Mouse (Mus musculus) forebrain, embryonic 12.5 days (tissue): ENCODE measurements around the gene Pitpnb. TPM values are rescaled to one million over a fixed set of nuclear protein-coding genes. Genes with fewer than 3 reads are reported as not detected.
A peak's percentile ranks its signal among the peaks of the same experiment; 100 is the strongest.

Experiments
- ATAC-seq: fragments of 200-750 bp; cut with Nextera tagmentation; 2 replicates; pipeline ENCODE4 v1.8.0; 2017; ENCODE audit warnings: moderate TSS enrichment; ENCODE audit not compliant: low FRiP score
- H3K27ac ChIP-seq: fragments of 300-500 bp; sonication (generic); 2 replicates; pipeline ENCODE4 v1.5.1; 2016; ENCODE audit warnings: mild to moderate bottlenecking
- H3K27me3 ChIP-seq: fragments of 300-500 bp; sonication (generic); 2 replicates; pipeline ENCODE4 v1.6.1; 2016; ENCODE audit warnings: mild to moderate bottlenecking
- H3K36me3 ChIP-seq: fragments of 300-500 bp; sonication (generic); replicated peaks from 2 replicates; pipeline ENCODE4 v1.6.1; 2016; ENCODE audit warnings: mild to moderate bottlenecking
- H3K4me1 ChIP-seq: fragments of 300-500 bp; sonication (generic); 2 replicates; pipeline ENCODE4 v1.6.1; 2016
- H3K4me2 ChIP-seq: fragments of 300-500 bp; sonication (generic); 2 replicates; pipeline ENCODE4 v1.6.1; 2016; ENCODE audit warnings: mild to moderate bottlenecking, moderate library complexity
- H3K4me3 ChIP-seq: fragments of 300-500 bp; sonication (generic); replicated peaks from 2 replicates; pipeline ENCODE4 v1.5.1; 2016; ENCODE audit warnings: mild to moderate bottlenecking
- H3K9ac ChIP-seq: fragments of 300-500 bp; sonication (generic); 2 replicates; pipeline ENCODE4 v1.6.1; 2016; ENCODE audit warnings: mild to moderate bottlenecking
- H3K9me3 ChIP-seq: fragments of 300-500 bp; sonication (generic); 2 replicates; pipeline ENCODE4 v1.6.1; 2016
- WGBS: fragments of 180-500 bp; shearing (Covaris S2); methylation state at CpG from one replicate; pipeline ENCODE4 v1.1.7; 2016; 5-methylcytosine and 5-hydroxymethylcytosine counted together
- polyA plus RNA-seq: library from polyadenylated mRNA; unstranded; fragments of >200 nt; fragmentation: Nextera tagmentation; extraction: Ambion mirVana; gene quantifications from 2 replicates; pipeline ENCODE4 v1.2.1, GENCODE M21; 2016

The Pitpnb gene
- polyA plus RNA-seq: 113 and 117 TPM in 2 replicates

GRCm38 (mm10) chr5:111330417-111331098, at the start of gene Pitpnb:
TSS of gene Pitpnb (plus strand) at chr5:111330763.
- peaks cover 14% of the 10 kb centered on the region for H3K4me1 ChIP-seq
- peak within 1 kb of the TSS; percentile 97 for H3K4me3 ChIP-seq
- no peaks in the 10 kb centered on the region for H3K27me3 ChIP-seq
- H3K27ac ChIP-seq: peak within 1 kb of the TSS; percentile 87
- H3K9me3 ChIP-seq: 0 out of 2 replicates have a peak, but pooled peaks cover under 1% of the 10 kb centered on the region
- peak within 1 kb of the TSS; percentile 85 for H3K4me2 ChIP-seq
- peak within 1 kb of the TSS; percentile 96 for H3K9ac ChIP-seq
- under 1% methylated on average over 77 of the region's 78 CpGs for WGBS
- peaks cover 18% of the 10 kb centered on the region for H3K36me3 ChIP-seq
- ATAC-seq: peak; percentile 99

GRCm38 (mm10) chr5:111284420-111285175, 46.0 kb upstream of the Pitpnb start:
- H3K4me2 ChIP-seq: no peak overlapping the region
- no peak overlapping the region for H3K27ac ChIP-seq
- no peak overlapping the region for H3K9ac ChIP-seq
- no peaks in the 10 kb centered on the region; the same call in 1 of the 2 replicates for H3K4me1 ChIP-seq
- peaks cover 79% of the 10 kb centered on the region for H3K36me3 ChIP-seq
- H3K9me3 ChIP-seq: no peaks in the 10 kb centered on the region
- no peaks in the 10 kb centered on the region for H3K27me3 ChIP-seq
- no peak overlapping the region for H3K4me3 ChIP-seq
- 88% methylated on average over 19 of the region's 19 CpGs for WGBS
- ATAC-seq: no peak

- no peak overlapping the region for H3K27ac ChIP-seq
- H3K9ac ChIP-seq: no peak overlapping the region
- no peaks in the 10 kb centered on the region for H3K9me3 ChIP-seq
- 65% methylated on average over 5 of the region's 5 CpGs for WGBS
- H3K4me1 ChIP-seq: no peaks in the 10 kb centered on the region; the same call in 1 of the 2 replicates
- H3K4me2 ChIP-seq: no peak overlapping the region
- H3K4me3 ChIP-seq: no peak overlapping the region
- peaks cover 52% of the 10 kb centered on the region for H3K36me3 ChIP-seq
- ATAC-seq: no peak
- H3K27me3 ChIP-seq: no peaks in the 10 kb centered on the region
Observed at GRCm38 (mm10) chr5:111287571-111287970, 43.0 kb upstream of the Pitpnb start.

GRCm38 (mm10) chr5:111288486-111288885, 42.1 kb upstream of the Pitpnb start:
- ATAC-seq: no peak
- Histone ChIP-seq H3K36me3 (peaks cover 43% of the 10 kb centered on the region), H3K27me3 (no peaks in the 10 kb centered on the region), H3K4me2 (no peak overlapping the region), H3K4me1 (no peaks in the 10 kb centered on the region; the same call in 1 of the 2 replicates), H3K27ac (no peak overlapping the region), H3K4me3 (no peak overlapping the region), H3K9me3 (no peaks in the 10 kb centered on the region), H3K9ac (no peak overlapping the region)
- WGBS: 92% methylated on average over 11 of the region's 11 CpGs

- H3K27ac ChIP-seq: no peak overlapping the region
- no peak overlapping the region for H3K4me2 ChIP-seq
- no peaks in the 10 kb centered on the region; the same call in 1 of the 2 replicates for H3K4me1 ChIP-seq
- no peaks in the 10 kb centered on the region for H3K27me3 ChIP-seq
- ATAC-seq: no peak
- H3K9me3 ChIP-seq: no peaks in the 10 kb centered on the region
- WGBS: 71% methylated on average over 11 of the region's 11 CpGs
- no peak overlapping the region for H3K9ac ChIP-seq
- H3K4me3 ChIP-seq: no peak overlapping the region
- peaks cover 27% of the 10 kb centered on the region for H3K36me3 ChIP-seq
Observed at GRCm38 (mm10) chr5:111290071-111290470, 40.5 kb upstream of the Pitpnb start.

- no peaks in the 10 kb centered on the region for H3K27me3 ChIP-seq
- no peaks in the 10 kb centered on the region for H3K9me3 ChIP-seq
- no peaks in the 10 kb centered on the region; the same call in 1 of the 2 replicates for H3K4me1 ChIP-seq
- H3K9ac ChIP-seq: no peak overlapping the region; the same call in 1 of the 2 replicates
- H3K4me2 ChIP-seq: no peak overlapping the region
- 72% methylated on average over 10 of the region's 10 CpGs for WGBS
- peaks cover 12% of the 10 kb centered on the region for H3K36me3 ChIP-seq
- no peak overlapping the region for H3K27ac ChIP-seq
- no peak for ATAC-seq
- H3K4me3 ChIP-seq: no peak overlapping the region
Observed at GRCm38 (mm10) chr5:111291639-111292038, 38.9 kb upstream of the Pitpnb start.

GRCm38 (mm10) chr5:111297801-111298200, 32.8 kb upstream of the Pitpnb start:
- no peak overlapping the region for H3K4me3 ChIP-seq
- 70% methylated on average over 5 of the region's 5 CpGs for WGBS

GRCm38 (mm10) chr5:111298706-111299105, 31.9 kb upstream of the Pitpnb start:
- no peak overlapping the region for H3K4me2 ChIP-seq
- H3K36me3 ChIP-seq: no peaks in the 10 kb centered on the region
- no peak overlapping the region for H3K4me3 ChIP-seq
- H3K9me3 ChIP-seq: no peaks in the 10 kb centered on the region
- WGBS: 57% methylated on average over 7 of the region's 7 CpGs
- no peak overlapping the region for H3K27ac ChIP-seq
- ATAC-seq: no peak
- H3K4me1 ChIP-seq: no peaks in the 10 kb centered on the region
- H3K9ac ChIP-seq: no peak overlapping the region
- H3K27me3 ChIP-seq: no peaks in the 10 kb centered on the region

More at GRCm38 (mm10) chr5:111297801-111298200, 32.8 kb upstream of the Pitpnb start:
- Histone ChIP-seq H3K27me3 (no peaks in the 10 kb centered on the region), H3K9me3 (no peaks in the 10 kb centered on the region), H3K36me3 (no peaks in the 10 kb centered on the region), H3K9ac (no peak overlapping the region), H3K4me1 (no peaks in the 10 kb centered on the region), H3K4me2 (no peak overlapping the region), H3K27ac (no peak overlapping the region)
- ATAC-seq: no peak

GRCm38 (mm10) chr5:111300776-111301175, 29.8 kb upstream of the Pitpnb start:
- H3K9me3 ChIP-seq: no peaks in the 10 kb centered on the region
- H3K27me3 ChIP-seq: no peaks in the 10 kb centered on the region
- WGBS: 74% methylated on average over 8 of the region's 8 CpGs
- no peak overlapping the region for H3K27ac ChIP-seq
- ATAC-seq: no peak
- no peak overlapping the region for H3K4me3 ChIP-seq
- H3K4me1 ChIP-seq: no peaks in the 10 kb centered on the region
- H3K4me2 ChIP-seq: no peak overlapping the region
- H3K9ac ChIP-seq: no peak overlapping the region
- H3K36me3 ChIP-seq: no peaks in the 10 kb centered on the region

- ATAC-seq: no peak
Observed at GRCm38 (mm10) chr5:111301736-111302135, 28.8 kb upstream of the Pitpnb start.

GRCm38 (mm10) chr5:111304730-111305129, 25.8 kb upstream of the Pitpnb start:
- H3K27ac ChIP-seq: no peak overlapping the region
- no peaks in the 10 kb centered on the region for H3K4me1 ChIP-seq
- H3K9me3 ChIP-seq: no peaks in the 10 kb centered on the region
- H3K9ac ChIP-seq: no peak overlapping the region
- no peak for ATAC-seq
- H3K36me3 ChIP-seq: no peaks in the 10 kb centered on the region
- WGBS: 90% methylated on average over 3 of the region's 3 CpGs
- H3K27me3 ChIP-seq: no peaks in the 10 kb centered on the region
- H3K4me2 ChIP-seq: no peak overlapping the region
- H3K4me3 ChIP-seq: no peak overlapping the region

More at GRCm38 (mm10) chr5:111301736-111302135, 28.8 kb upstream of the Pitpnb start:
- Histone ChIP-seq H3K4me1 (no peaks in the 10 kb centered on the region), H3K4me2 (no peak overlapping the region), H3K27me3 (no peaks in the 10 kb centered on the region), H3K27ac (no peak overlapping the region), H3K4me3 (no peak overlapping the region), H3K9me3 (no peaks in the 10 kb centered on the region), H3K36me3 (no peaks in the 10 kb centered on the region), H3K9ac (no peak overlapping the region)
- 80% methylated on average over 7 of the region's 7 CpGs for WGBS

GRCm38 (mm10) chr5:111310185-111310584, 20.4 kb upstream of the Pitpnb start:
- Histone ChIP-seq H3K9me3 (no peaks in the 10 kb centered on the region), H3K9ac (no peak overlapping the region), H3K4me2 (no peak overlapping the region), H3K36me3 (no peaks in the 10 kb centered on the region), H3K4me1 (no peaks in the 10 kb centered on the region), H3K27ac (no peak overlapping the region), H3K4me3 (no peak overlapping the region), H3K27me3 (no peaks in the 10 kb centered on the region)
- ATAC-seq: no peak
- 84% methylated on average over 6 of the region's 6 CpGs for WGBS
